Mouse (Mus musculus) heart, adult 18-20 months (tissue): ENCODE measurements at regions not wholly inside any gene's neighbourhood (a gene's known extent, or its start where the extent isn't known, plus 50 kb on each side); places are given as distances from the start of the nearest gene placed in this dataset.

Source experiments
- DNase-seq, 2 experiments: peaks; one replicate each; pipeline ENCODE4 v3.0.0; 2021 to 2022; ENCODE audit warnings: mixed read lengths in 1 of 2

DNA sequence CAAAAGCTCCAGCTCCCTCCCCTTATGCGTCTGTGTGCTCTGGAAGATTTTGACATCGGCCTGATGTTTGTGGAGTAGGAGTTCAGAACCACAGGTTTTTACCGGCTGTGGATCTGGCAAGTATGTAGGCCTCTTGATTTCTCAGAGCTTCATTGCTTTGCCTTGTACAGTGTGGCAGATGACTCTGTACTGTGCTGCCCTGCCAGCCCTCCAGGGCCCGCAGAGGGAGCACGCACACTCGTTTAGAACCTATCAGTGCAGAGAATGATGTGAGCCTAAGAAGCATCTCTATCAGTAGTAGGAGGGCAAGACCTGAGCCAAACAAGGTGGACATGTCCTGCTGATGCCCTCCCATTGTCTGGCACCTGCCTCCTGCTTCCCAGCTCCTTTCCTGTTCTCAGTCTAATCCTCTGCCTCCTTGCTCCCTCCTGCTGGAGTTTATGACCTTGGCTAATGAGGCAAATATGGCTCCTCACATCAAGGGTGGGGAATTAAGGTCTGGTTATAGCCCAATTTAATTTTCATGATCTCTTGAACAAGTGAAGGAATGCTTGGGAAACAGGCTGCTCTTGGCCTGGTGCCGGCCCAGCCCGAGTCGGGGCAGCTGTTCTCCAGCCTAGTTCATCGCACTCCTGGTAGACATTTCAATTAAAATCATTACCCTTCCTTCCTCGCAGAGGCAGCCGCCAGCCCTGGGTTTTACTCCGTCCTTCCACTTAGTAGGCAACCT, 344.5 kb downstream of the Tmem38b start:
- DNase-seq = no peak

DNA sequence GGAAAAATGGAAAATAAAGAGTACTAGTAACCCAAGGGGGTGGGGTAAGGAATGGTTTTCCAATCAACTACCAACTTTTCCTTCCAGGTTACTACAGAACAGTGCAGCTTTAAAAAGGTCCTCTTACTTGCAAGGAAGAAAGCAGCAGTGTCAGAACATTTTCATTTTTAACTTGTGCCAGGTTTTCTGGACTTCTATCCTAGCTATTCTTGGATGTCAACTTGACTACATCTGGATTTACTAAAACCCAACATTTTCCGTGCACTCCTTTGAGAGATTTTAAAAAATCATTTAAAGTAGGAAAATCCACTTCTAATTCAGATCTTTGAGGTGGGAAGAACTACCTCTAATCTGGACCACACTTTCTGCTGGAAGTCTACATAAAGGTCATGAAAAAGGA, 358.4 kb downstream of the Tmem38b start:
- no peak for DNase-seq

DNA sequence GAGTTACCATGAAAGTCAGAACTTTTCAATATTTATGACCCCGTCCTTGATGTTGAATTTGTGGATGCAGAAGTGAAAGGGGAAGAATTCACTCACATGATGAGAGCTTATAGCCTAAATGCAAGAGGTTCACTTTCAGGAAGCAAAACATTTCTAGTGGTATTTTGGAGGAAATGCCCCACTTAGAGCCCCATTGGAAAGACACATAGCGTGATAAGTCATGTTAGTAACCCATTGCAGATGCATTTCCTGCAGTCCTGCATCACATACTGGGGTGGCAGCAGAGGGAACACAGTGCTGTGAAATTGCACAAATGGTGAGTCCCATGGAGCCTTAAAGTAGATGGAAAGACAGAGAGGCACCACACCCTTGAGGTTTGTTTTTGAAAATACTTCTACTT, 369.9 kb downstream of the Tmem38b start:
- DNase-seq = no peak

DNA sequence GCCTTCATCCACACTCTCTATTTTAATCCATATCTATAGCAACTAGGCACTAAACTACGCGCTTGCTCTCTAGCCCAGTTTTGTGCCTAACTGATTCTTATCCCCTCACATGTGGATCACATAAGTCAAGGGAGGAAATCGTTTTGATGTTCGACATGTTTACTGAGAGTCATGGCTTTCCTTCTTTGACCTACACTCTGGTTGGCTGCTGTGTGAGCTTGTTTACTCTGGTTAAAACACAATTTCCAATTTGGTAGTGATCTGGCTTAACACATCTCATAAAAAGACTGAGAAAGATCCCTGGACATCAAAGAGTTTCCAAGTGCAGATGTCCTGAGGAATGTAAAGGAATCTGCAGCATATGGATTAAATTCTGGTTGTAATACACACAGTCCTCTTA, 376.6 kb downstream of the Tmem38b start:
- no peak for DNase-seq

DNA sequence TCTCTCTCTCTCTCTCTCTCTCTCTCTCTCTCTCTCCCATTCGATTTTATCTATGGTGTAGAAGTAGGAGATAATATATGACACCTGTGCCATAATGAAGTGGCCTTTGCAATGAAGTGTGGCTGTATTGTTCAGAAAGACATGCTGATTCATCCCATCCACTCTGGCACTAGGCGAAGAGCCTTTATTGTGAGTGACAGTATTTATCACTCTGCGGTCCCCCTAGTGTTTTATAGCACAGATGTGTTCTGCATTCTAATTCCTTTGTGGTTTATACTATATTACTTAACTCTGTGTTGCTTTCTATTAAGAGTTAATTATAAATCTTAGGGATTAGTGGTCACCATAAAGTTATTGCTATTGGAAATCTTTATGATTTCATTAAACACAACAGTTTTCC, 398.7 kb downstream of the Tmem38b start:
- no peak for DNase-seq
